Mouse (Mus musculus): ENCODE results near the gene Dnpep. TPM values are rescaled to one million over a fixed set of nuclear protein-coding genes. Genes with fewer than 3 reads are reported as not detected.

Dnpep gene
- polyA plus RNA-seq, 1 experiment from 2014 or later, result 28.9 TPM

- Histone ChIP-seq H3K79me2 (ENCODE audit: inconsistent target) (no peaks in the 10 kb centered on the region), H3K36me3 (ENCODE audit: inconsistent target) (no peaks in the 10 kb centered on the region), H3K27ac (no peak overlapping the region), H3K4me3 (ENCODE audit: inconsistent target) (no peak overlapping the region)
- WGBS (ENCODE audit: missing documents), result 3% methylated on average over 7 of the region's 8 CpGs
Measured at GRCm38 (mm10) chr1:75342874-75343416, 25.2 kb upstream of the Dnpep start.

GRCm38 (mm10) chr1:75340519-75340918 lies 22.7 kb upstream of the Dnpep start:
- no peaks in the 10 kb centered on the region for H3K79me2 ChIP-seq (ENCODE audit: inconsistent target)
- H3K4me3 ChIP-seq (ENCODE audit: inconsistent target), result no peak overlapping the region
- no peaks in the 10 kb centered on the region for H3K36me3 ChIP-seq (ENCODE audit: inconsistent target)
- 85% methylated on average over 2 of the region's 2 CpGs for WGBS (ENCODE audit: missing documents)
- H3K27ac ChIP-seq, result no peak overlapping the region

- no peak overlapping the region for H3K27ac ChIP-seq
- no peaks in the 10 kb centered on the region for H3K36me3 ChIP-seq (ENCODE audit: inconsistent target)
- 93% methylated on average over 9 of the region's 9 CpGs for WGBS (ENCODE audit: missing documents)
- H3K4me3 ChIP-seq (ENCODE audit: inconsistent target), result no peak overlapping the region
- no peaks in the 10 kb centered on the region for H3K79me2 ChIP-seq (ENCODE audit: inconsistent target)
Measured at GRCm38 (mm10) chr1:75339337-75339736, 21.5 kb upstream of the Dnpep start.

- no peak overlapping the region for H3K27ac ChIP-seq
- 34% methylated on average over 11 of the region's 11 CpGs for WGBS (ENCODE audit: missing documents)
- no peak overlapping the region for H3K4me3 ChIP-seq (ENCODE audit: inconsistent target)
- no peaks in the 10 kb centered on the region for H3K36me3 ChIP-seq (ENCODE audit: inconsistent target)
- no peaks in the 10 kb centered on the region for H3K79me2 ChIP-seq (ENCODE audit: inconsistent target)
Measured at GRCm38 (mm10) chr1:75338091-75338694, 20.4 kb upstream of the Dnpep start.

- WGBS (ENCODE audit: missing documents), result 78% methylated on average over 6 of the region's 9 CpGs
- Histone ChIP-seq H3K4me3 (ENCODE audit: inconsistent target) (no peak overlapping the region), H3K79me2 (ENCODE audit: inconsistent target) (no peaks in the 10 kb centered on the region), H3K36me3 (ENCODE audit: inconsistent target) (no peaks in the 10 kb centered on the region), H3K27ac (no peak overlapping the region)
Measured at GRCm38 (mm10) chr1:75337097-75337496, 19.3 kb upstream of the Dnpep start.

GRCm38 (mm10) chr1:75336461-75336860 lies 18.7 kb upstream of the Dnpep start:
- no peaks in the 10 kb centered on the region for H3K79me2 ChIP-seq (ENCODE audit: inconsistent target)
- H3K36me3 ChIP-seq (ENCODE audit: inconsistent target), result no peaks in the 10 kb centered on the region
- no peak overlapping the region for H3K27ac ChIP-seq
- WGBS (ENCODE audit: missing documents), result 79% methylated on average over 3 of the region's 3 CpGs
- H3K4me3 ChIP-seq (ENCODE audit: inconsistent target), result no peak overlapping the region

GRCm38 (mm10) chr1:75331271-75331670 lies 13.5 kb upstream of the Dnpep start:
- H3K79me2 ChIP-seq (ENCODE audit: inconsistent target), result no peaks in the 10 kb centered on the region

GRCm38 (mm10) chr1:75327461-75327860 lies 9.7 kb upstream of the Dnpep start:
- H3K79me2 ChIP-seq (ENCODE audit: inconsistent target), result no peaks in the 10 kb centered on the region
- no peak overlapping the region for H3K4me3 ChIP-seq (ENCODE audit: inconsistent target)
- H3K36me3 ChIP-seq (ENCODE audit: inconsistent target), result no peaks in the 10 kb centered on the region
- H3K27ac ChIP-seq, result no peak overlapping the region

More at GRCm38 (mm10) chr1:75331271-75331670, 13.5 kb upstream of the Dnpep start:
- Histone ChIP-seq H3K36me3 (ENCODE audit: inconsistent target) (no peaks in the 10 kb centered on the region), H3K27ac (no peak overlapping the region), H3K4me3 (ENCODE audit: inconsistent target) (no peak overlapping the region)
- WGBS (ENCODE audit: missing documents), result 93% methylated on average over 1 of the region's 1 CpGs

GRCm38 (mm10) chr1:75319166-75319565 lies 1.4 kb upstream of the Dnpep start:
- 96% methylated on average over 10 of the region's 10 CpGs for WGBS (ENCODE audit: missing documents)
- no peak overlapping the region for H3K4me3 ChIP-seq (ENCODE audit: inconsistent target)
- H3K36me3 ChIP-seq (ENCODE audit: inconsistent target), result peaks cover 9% of the 10 kb centered on the region; the same call in 1 of the 2 replicates
- no peaks in the 10 kb centered on the region for H3K79me2 ChIP-seq (ENCODE audit: inconsistent target)
- no peak overlapping the region for H3K27ac ChIP-seq

GRCm38 (mm10) chr1:75318736-75319135 lies 946 bp upstream of the Dnpep start:
- H3K36me3 ChIP-seq (ENCODE audit: inconsistent target), result peaks cover 12% of the 10 kb centered on the region; the same call in 1 of the 2 replicates
- 98% methylated on average over 4 of the region's 4 CpGs for WGBS (ENCODE audit: missing documents)
- no peak overlapping the region for H3K4me3 ChIP-seq (ENCODE audit: inconsistent target)
- H3K79me2 ChIP-seq (ENCODE audit: inconsistent target), result no peaks in the 10 kb centered on the region
- H3K27ac ChIP-seq, result no peak overlapping the region

- peak overlapping the region; percentile 7; the same call in 1 of the 2 replicates for H3K4me3 ChIP-seq (ENCODE audit: inconsistent target)
- peak overlapping the region; percentile 34 for H3K27ac ChIP-seq
- no peaks in the 10 kb centered on the region for H3K79me2 ChIP-seq (ENCODE audit: inconsistent target)
- peaks cover 16% of the 10 kb centered on the region; the same call in 1 of the 2 replicates for H3K36me3 ChIP-seq (ENCODE audit: inconsistent target)
- WGBS (ENCODE audit: missing documents), result 62% methylated on average over 3 of the region's 3 CpGs
Measured at GRCm38 (mm10) chr1:75318301-75318700, 511 bp upstream of the Dnpep start.

GRCm38 (mm10) chr1:75316861-75317240 lies 939 bp downstream of the Dnpep start:
- Histone ChIP-seq H3K79me2 (ENCODE audit: inconsistent target) (no peaks in the 10 kb centered on the region), H3K27ac (peak overlapping the region; percentile 85), H3K4me3 (ENCODE audit: inconsistent target) (peak overlapping the region; percentile 82), H3K36me3 (ENCODE audit: inconsistent target) (peaks cover 31% of the 10 kb centered on the region)
- 2% methylated on average over 20 of the region's 20 CpGs for WGBS (ENCODE audit: missing documents)

GRCm38 (mm10) chr1:75315456-75316365 lies 2.1 kb downstream of the Dnpep start:
- WGBS (ENCODE audit: missing documents), result 95% methylated on average over 29 of the region's 29 CpGs
- Histone ChIP-seq H3K27ac (no peak overlapping the region), H3K36me3 (ENCODE audit: inconsistent target) (peaks cover 42% of the 10 kb centered on the region), H3K4me3 (ENCODE audit: inconsistent target) (peak overlapping the region; percentile 82), H3K79me2 (ENCODE audit: inconsistent target) (no peaks in the 10 kb centered on the region)

GRCm38 (mm10) chr1:75315011-75315410 lies 2.8 kb downstream of the Dnpep start:
- no peak overlapping the region for H3K4me3 ChIP-seq (ENCODE audit: inconsistent target)
- H3K36me3 ChIP-seq (ENCODE audit: inconsistent target), result peaks cover 48% of the 10 kb centered on the region
- WGBS (ENCODE audit: missing documents), result 93% methylated on average over 5 of the region's 6 CpGs

GRCm38 (mm10) chr1:75311694-75312093 lies 6.1 kb downstream of the Dnpep start:
- 95% methylated on average over 6 of the region's 6 CpGs for WGBS (ENCODE audit: missing documents)
- peaks cover 69% of the 10 kb centered on the region for H3K36me3 ChIP-seq (ENCODE audit: inconsistent target)
- no peak overlapping the region for H3K27ac ChIP-seq
- no peaks in the 10 kb centered on the region for H3K79me2 ChIP-seq (ENCODE audit: inconsistent target)
- H3K4me3 ChIP-seq (ENCODE audit: inconsistent target), result no peak overlapping the region

More at GRCm38 (mm10) chr1:75315011-75315410, 2.8 kb downstream of the Dnpep start:
- no peaks in the 10 kb centered on the region for H3K79me2 ChIP-seq (ENCODE audit: inconsistent target)
- no peak overlapping the region for H3K27ac ChIP-seq

Measured in macrophage (primary cell).